Mouse (Mus musculus): ENCODE measurements around the gene Lypd4.

Gene Lypd4

GRCm38 (mm10) chr7:24845713-24846112 is 24.0 kb downstream of the Lypd4 start:
- peak in 1 of 2 experiments; percentile 13 for DNase-seq

GRCm38 (mm10) chr7:24845181-24845580 is 24.6 kb downstream of the Lypd4 start:
- DNase-seq, result no peak

GRCm38 (mm10) chr7:24844144-24844543 is 25.6 kb downstream of the Lypd4 start:
- no peak for DNase-seq

GRCm38 (mm10) chr7:24841009-24841408 is 28.7 kb downstream of the Lypd4 start:
- DNase-seq, result no peak

DNA sequence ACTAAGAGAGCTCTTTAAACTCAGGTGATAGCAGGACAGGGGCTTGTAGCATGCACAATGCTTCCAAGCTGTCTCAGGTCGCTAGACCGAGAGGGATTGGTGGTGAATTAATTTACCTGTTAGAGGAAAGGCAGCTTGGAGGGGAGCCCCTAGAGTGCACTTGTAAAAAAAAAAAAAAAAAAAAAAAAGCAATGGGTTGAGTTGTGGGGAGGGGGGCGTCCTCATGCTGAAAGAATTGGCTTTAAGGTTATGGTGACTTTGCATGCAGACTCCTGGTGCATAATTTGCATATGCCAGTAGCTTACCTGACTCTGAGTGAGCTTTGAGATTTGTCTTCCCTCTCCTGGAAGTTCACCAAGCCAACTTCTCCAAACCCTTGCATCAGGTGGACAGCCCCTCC is 29.4 kb downstream of the Lypd4 start:
- DNase-seq, result no peak

DNA sequence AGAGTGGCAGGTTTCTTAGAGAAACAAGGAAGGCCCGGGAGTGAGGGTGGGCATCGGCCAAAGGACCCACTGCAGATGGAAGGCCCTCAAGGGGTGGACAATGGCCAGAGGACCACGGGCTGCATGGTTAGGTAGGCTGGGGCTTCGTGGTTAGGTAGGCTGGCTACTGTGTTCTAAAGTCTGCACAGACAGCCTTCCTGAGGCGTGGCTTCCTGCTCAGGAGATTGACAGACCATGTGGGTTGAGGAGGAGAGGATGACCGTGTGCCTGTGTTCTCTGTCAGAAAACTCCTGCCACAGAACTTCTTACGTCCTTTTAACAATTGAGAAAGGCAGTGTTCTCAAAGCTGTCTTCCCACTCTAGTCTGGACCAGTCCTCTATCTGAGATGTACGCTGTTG is 30.3 kb downstream of the Lypd4 start:
- peak; percentile 22 to 24 for DNase-seq

GRCm38 (mm10) chr7:24838732-24839409 is 30.9 kb downstream of the Lypd4 start:
- peak; percentile 59 to 68 for DNase-seq

GRCm38 (mm10) chr7:24827181-24827580 is 42.6 kb downstream of the Lypd4 start:
- DNase-seq, result no peak

- DNase-seq, result no peak
These were observed 45.3 kb downstream of the Lypd4 start for GRCm38 (mm10) chr7:24824452-24824851.

DNA sequence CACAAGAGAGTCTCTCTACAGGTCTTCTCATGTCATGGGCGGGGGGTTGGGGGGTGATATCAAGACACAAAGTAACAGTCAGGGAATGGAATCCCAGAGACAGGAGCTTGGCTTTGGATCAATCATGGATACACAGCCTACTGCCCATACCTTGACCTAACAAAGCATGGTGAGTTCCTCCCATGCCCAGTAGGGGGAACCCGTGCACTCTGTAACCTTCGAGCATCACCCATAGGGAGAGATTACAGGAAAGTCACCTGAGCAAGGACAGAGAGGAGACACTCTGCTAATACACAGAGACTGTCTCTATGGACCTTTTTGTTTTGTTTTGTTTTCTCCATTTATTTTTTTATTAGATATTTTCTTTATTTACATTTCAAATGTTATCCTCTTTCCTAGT is 52.2 kb downstream of the Lypd4 start:
- DNase-seq, result peak; percentile 90 to 93

All from B cell, adult 2 months (primary cell).